In genomic region chr13:52828946-52829523, GRCm38 (mm10) we compare ENCODE assay signal across 9 mouse cellular contexts.
DNase-seq lines count a peak whose midpoint lies in the region; ATAC-seq and TF ChIP-seq lines count a peak whose summit lies in the region.
"Had no signal": no experiment of that assay in that cellular context is flagged by ENCODE, and none has a peak within 500 bp of the region (broad histone marks: within the 10 kb centered on the region; RNA-seq: fewer than 3 reads in every experiment).

No protein-coding gene starts in this region.

- H3K27me3 ChIP-seq in midbrain, embryonic 13.5 days: no peaks in the 10 kb centered on the region
- 0 out of 2 replicates have a peak, but pooled peaks cover 2% of the 10 kb centered on the region for H3K27me3 ChIP-seq in midbrain, postnatal 0 days (ENCODE audit: insufficient read depth, low read length)
- H3K27me3 ChIP-seq in liver, postnatal 0 days (ENCODE audit: insufficient read depth, low read length): no peaks in the 10 kb centered on the region
- H3K27me3 ChIP-seq in midbrain, embryonic 11.5 days (ENCODE audit: control insufficient read depth, insufficient read depth, low read length): no peaks in the 10 kb centered on the region
- H3K27me3 ChIP-seq in kidney, embryonic 15.5 days: no peaks in the 10 kb centered on the region
- H3K27me3 ChIP-seq: neural tube, embryonic 12.5 days had no signal

- no peak for DNase-seq in midbrain, postnatal 0 days (ENCODE audit: low spot score)
- DNase-seq in liver, postnatal 0 days: no peak
- peak; percentile 81 for DNase-seq in thymus, postnatal 0 days (ENCODE audit: low spot score)
- no peak for DNase-seq in frontal cortex, postnatal 10 days (ENCODE audit: low spot score in 2 of 2)
- no peak for DNase-seq in midbrain, embryonic 11.5 days (ENCODE audit: low spot score, missing footprints)

- H3K27ac ChIP-seq in midbrain, embryonic 13.5 days: no peak overlapping the region
- no peak overlapping the region for H3K27ac ChIP-seq in midbrain, postnatal 0 days (ENCODE audit: low read depth, low read length)
- peak overlapping the region; percentile 86 for H3K27ac ChIP-seq in liver, postnatal 0 days (ENCODE audit: low read depth)
- no peak overlapping the region for H3K27ac ChIP-seq in midbrain, embryonic 11.5 days (ENCODE audit: low read depth, low read length)
- H3K27ac ChIP-seq in kidney, embryonic 15.5 days: no peak overlapping the region
- H3K27ac ChIP-seq: neural tube, embryonic 12.5 days had no signal

- WGBS in midbrain, embryonic 13.5 days: 81% methylated on average over 12 of the region's 12 CpGs
- WGBS in midbrain, postnatal 0 days: 87% methylated on average over 12 of the region's 12 CpGs
- 48% methylated on average over 12 of the region's 12 CpGs for WGBS in liver, postnatal 0 days (ENCODE audit: insufficient replicate concordance)
- WGBS in midbrain, embryonic 11.5 days: 89% methylated on average over 12 of the region's 12 CpGs
- WGBS in kidney, embryonic 15.5 days: 63% methylated on average over 12 of the region's 12 CpGs

- no peak for TF ChIP-seq CTCF in midbrain, postnatal 0 days (IDR thresholded peaks at IDR 0.05)
- TF ChIP-seq CTCF in liver, postnatal 0 days (IDR thresholded peaks at IDR 0.05; ENCODE audit: low read depth): no peak

- H3K4me1 ChIP-seq in midbrain, embryonic 13.5 days (replicated peaks): no peaks in the 10 kb centered on the region
- no peaks in the 10 kb centered on the region for H3K4me1 ChIP-seq in midbrain, postnatal 0 days (ENCODE audit: insufficient read depth, low read length)
- peaks cover 56% of the 10 kb centered on the region for H3K4me1 ChIP-seq in liver, postnatal 0 days (ENCODE audit: insufficient read depth)
- H3K4me1 ChIP-seq in midbrain, embryonic 11.5 days (ENCODE audit: control insufficient read depth, insufficient read depth, low read length): no peaks in the 10 kb centered on the region
- H3K4me1 ChIP-seq in kidney, embryonic 15.5 days: peaks cover 3% of the 10 kb centered on the region; the same call in 1 of the 2 replicates
- H3K4me1 ChIP-seq: neural tube, embryonic 12.5 days had no signal

- H3K9me3 ChIP-seq in midbrain, embryonic 13.5 days: no peaks in the 10 kb centered on the region
- H3K9me3 ChIP-seq in midbrain, postnatal 0 days (ENCODE audit: low read length): no peaks in the 10 kb centered on the region
- no peaks in the 10 kb centered on the region for H3K9me3 ChIP-seq in liver, postnatal 0 days (ENCODE audit: low read length)
- H3K9me3 ChIP-seq in midbrain, embryonic 11.5 days (ENCODE audit: control insufficient read depth, low read length): no peaks in the 10 kb centered on the region
- no peaks in the 10 kb centered on the region for H3K9me3 ChIP-seq in kidney, embryonic 15.5 days (replicated peaks)
- H3K9me3 ChIP-seq: neural tube, embryonic 12.5 days had no signal

- no peak overlapping the region for H3K9ac ChIP-seq in midbrain, embryonic 13.5 days (replicated peaks)
- H3K9ac ChIP-seq in midbrain, postnatal 0 days (replicated peaks; ENCODE audit: low read length, poor library complexity, severe bottlenecking): no peak overlapping the region
- no peak overlapping the region; the same call in 1 of the 2 replicates for H3K9ac ChIP-seq in liver, postnatal 0 days (replicated peaks)
- H3K9ac ChIP-seq in midbrain, embryonic 11.5 days (ENCODE audit: low read length): no peak overlapping the region
- H3K9ac ChIP-seq in kidney, embryonic 15.5 days: no peak overlapping the region
- H3K9ac ChIP-seq: neural tube, embryonic 12.5 days had no signal

- TF ChIP-seq EP300 in liver, postnatal 0 days (IDR thresholded peaks at IDR 0.05; ENCODE audit: low read depth): peak; percentile 87

- H3K4me2 ChIP-seq in midbrain, embryonic 13.5 days (replicated peaks): no peak overlapping the region
- no peak overlapping the region for H3K4me2 ChIP-seq in midbrain, postnatal 0 days (ENCODE audit: low read depth, low read length, poor library complexity, severe bottlenecking)
- peak overlapping the region; percentile 55 for H3K4me2 ChIP-seq in liver, postnatal 0 days (ENCODE audit: low read depth, low read length)
- no peak overlapping the region for H3K4me2 ChIP-seq in midbrain, embryonic 11.5 days
- H3K4me2 ChIP-seq in kidney, embryonic 15.5 days: no peak overlapping the region
- H3K4me2 ChIP-seq: neural tube, embryonic 12.5 days had no signal

- ATAC-seq in midbrain, embryonic 13.5 days: peak; percentile 37; the same call in 1 of the 2 replicates
- ATAC-seq in midbrain, postnatal 0 days (ENCODE audit: low FRiP score): no peak
- peak; percentile 56 for ATAC-seq in erythroblast, adult 5-6 weeks (replicated peaks; ENCODE audit: low FRiP score, poor library complexity, severe bottlenecking)
- peak; percentile 47 for ATAC-seq in liver, postnatal 0 days
- ATAC-seq in midbrain, embryonic 11.5 days (ENCODE audit: low FRiP score): no peak
- ATAC-seq in kidney, embryonic 15.5 days (replicated peaks; ENCODE audit: low FRiP score): no peak; the same call in 1 of the 2 replicates

- no peaks in the 10 kb centered on the region; the same call in 1 of the 2 replicates for H3K36me3 ChIP-seq in midbrain, embryonic 13.5 days
- H3K36me3 ChIP-seq in midbrain, postnatal 0 days (ENCODE audit: insufficient read depth, low read length): no peaks in the 10 kb centered on the region
- H3K36me3 ChIP-seq in liver, postnatal 0 days (replicated peaks; ENCODE audit: insufficient read depth, low read length): no peaks in the 10 kb centered on the region
- no peaks in the 10 kb centered on the region for H3K36me3 ChIP-seq in midbrain, embryonic 11.5 days (ENCODE audit: control insufficient read depth, insufficient read depth, low read length)
- no peaks in the 10 kb centered on the region; the same call in 1 of the 2 replicates for H3K36me3 ChIP-seq in kidney, embryonic 15.5 days
- H3K36me3 ChIP-seq: neural tube, embryonic 12.5 days had no signal

- H3K4me3 ChIP-seq in midbrain, embryonic 13.5 days (replicated peaks): no peak overlapping the region
- no peak overlapping the region for H3K4me3 ChIP-seq in midbrain, postnatal 0 days (ENCODE audit: low read depth, low read length)
- H3K4me3 ChIP-seq in liver, postnatal 0 days (ENCODE audit: low read depth, low read length): no peak overlapping the region
- H3K4me3 ChIP-seq in midbrain, embryonic 11.5 days (ENCODE audit: low read depth, low read length): no peak overlapping the region
- no peak overlapping the region for H3K4me3 ChIP-seq in kidney, embryonic 15.5 days (replicated peaks)
- H3K4me3 ChIP-seq: neural tube, embryonic 12.5 days had no signal

Comparison
In these comparisons a context has a peak if more than half of its experiments do, and no peak if none do; other contexts are left out.
1. ATAC-seq: peak in midbrain, embryonic 13.5 days (single experiment), erythroblast, adult 5-6 weeks (single experiment) and liver, postnatal 0 days (single experiment); none in midbrain, postnatal 0 days (single experiment), midbrain, embryonic 11.5 days (single experiment) and kidney, embryonic 15.5 days (single experiment).